Mouse (Mus musculus) lung, postnatal 25 days (tissue): ENCODE measurements around the gene Grin1.

Experiments
- DNase-seq: peaks from one replicate; pipeline ENCODE4 v3.0.0; 2022; ENCODE audit warnings: low spot score

Gene Grin1

DNA sequence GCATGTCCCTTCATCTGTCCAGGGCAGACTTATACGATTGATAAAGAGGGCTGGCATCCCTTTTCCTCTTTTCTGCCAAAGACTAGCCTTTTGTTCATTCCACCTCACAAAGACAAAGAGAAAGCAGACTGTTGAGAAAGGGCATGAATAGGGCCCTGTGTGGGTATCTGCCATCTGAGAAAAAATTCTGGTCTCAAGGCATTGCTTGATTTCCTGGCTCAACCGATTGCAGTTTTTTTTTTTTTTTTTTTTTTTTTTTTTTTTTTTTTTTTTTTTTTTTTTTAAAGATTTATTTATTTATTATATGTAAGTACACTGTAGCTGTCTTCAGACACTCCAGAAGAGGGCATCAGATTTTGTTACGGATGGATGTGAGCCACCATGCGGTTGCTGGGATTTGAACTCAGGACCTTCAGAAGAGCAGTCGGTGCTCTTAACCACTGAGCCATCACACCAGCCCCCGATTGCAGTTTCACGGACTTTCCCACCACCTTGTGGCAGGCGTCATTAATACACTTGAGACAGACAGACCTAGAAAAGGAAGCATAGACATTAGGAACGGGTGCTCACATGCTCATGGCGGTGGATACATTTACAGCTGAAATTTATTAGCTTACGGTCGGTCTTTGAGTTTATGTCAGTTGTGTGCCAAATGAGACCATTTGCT is 62.4 kb downstream of the Grin1 start:
- peak; percentile 61 for DNase-seq

DNA sequence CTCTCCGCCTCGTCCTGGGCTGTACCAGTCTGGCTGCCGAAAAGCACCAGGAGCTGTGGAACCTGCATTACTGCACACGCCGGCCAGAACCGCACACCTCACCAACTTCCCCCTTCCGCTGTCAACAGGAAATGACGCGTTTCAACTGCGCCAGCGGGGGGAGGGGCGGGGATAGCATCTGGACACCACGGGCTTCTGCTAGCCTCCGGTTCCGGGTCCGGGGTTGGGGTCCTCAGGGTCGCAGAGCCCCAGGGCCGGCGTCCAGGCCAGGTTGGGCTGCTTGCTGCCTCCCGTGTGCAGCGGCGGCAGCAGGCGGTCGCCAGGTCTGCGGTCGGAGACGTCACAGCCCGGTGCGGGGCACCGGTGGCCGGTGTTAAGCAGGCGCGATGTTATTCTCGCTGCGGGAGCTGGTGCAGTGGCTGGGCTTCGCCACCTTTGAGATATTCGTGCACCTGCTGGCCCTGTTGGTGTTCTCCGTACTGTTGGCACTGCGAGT is 63.7 kb downstream of the Grin1 start, which contains the start of gene Tmem203:
Gene Tmem203 (plus strand): TSS at position 156 of the 496 bp plus-strand sequence.
- DNase-seq: peak; percentile 89

DNA sequence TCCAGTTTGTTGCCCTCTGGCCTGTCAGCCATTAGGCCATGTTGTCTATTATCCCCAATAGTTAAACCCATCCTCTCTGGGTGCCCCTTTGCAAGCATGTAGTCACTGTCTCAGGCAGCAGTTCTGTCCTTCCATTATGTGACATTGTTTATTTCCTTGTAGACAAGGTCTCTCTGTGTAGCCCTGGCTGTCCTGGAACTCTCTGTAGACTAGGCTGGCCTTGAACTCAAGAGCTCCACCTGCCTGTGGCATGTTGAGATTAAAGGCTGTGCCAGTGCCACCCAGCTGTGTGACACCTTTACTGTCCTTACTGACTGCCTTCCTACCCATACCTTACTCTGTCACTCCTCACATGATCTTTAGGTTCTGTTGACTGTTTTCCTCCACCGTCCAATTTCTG is 66.7 kb downstream of the Grin1 start:
- DNase-seq: no peak

DNA sequence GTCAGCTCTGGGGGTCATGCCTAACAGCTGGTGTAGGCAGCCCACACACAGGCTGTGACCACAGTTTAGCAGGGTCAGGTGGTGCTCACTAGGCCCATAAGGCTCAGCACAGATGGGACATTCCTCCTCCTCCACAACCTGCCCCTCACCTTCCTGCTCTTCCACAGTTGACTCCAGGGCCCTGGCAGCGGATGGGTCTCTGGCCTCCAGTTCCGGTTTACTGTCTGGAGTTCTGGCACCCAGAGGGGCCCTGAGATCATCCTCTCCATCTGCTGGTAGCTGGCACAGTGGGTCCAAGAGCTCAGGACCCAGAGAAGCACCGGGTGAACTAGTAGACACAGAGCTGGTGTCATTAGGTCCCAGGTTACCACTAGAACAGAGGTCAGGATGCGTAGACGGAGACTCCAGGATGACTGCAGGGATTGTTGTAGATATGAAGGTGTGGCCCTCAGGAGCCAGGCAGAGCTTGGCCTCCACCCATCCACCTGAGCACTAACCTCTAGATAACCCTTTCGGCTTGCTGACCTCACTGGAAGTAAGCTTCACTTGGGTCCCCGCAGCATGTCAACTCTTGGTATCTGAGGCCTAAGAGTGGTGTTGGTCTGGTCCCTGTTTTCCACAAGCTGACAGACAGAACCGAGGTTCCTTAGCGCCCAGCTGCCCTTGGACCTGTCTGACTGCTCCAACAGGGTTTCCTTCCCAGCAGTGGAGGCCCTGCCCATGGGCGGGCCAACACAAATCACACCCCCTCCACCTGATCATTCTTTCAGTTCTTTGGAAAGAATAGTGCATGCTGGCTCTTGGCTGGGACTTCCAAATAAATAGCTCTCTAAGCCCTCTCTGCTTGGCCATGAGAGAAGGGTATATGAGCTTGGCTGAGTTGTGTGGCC is 72.6 kb downstream of the Grin1 start, which contains the start of gene AL732309.1:
Gene AL732309.1 (minus strand): TSS at position 681 of the 890 bp plus-strand sequence.
- DNase-seq: peak; percentile 46

DNA sequence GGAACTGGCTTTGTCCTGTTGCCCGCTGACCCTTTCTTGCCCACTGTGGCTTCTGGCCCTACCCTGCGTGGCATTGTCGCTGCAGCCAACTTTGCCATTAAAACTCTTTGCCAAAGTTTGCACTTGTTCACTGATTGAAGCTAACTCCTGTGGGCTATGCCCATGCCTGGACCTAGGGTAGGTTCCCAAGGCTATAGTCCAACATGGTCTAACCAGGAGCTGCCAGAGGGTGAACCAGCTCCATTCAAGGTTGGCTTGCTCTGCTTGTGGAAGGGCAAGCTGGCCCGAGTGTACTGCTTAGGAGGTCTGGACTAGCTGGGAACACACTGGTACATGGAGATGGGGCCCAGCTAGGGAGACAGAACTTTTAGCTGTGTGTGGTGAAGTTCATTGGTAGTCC is 74.8 kb downstream of the Grin1 start:
- DNase-seq: no peak

DNA sequence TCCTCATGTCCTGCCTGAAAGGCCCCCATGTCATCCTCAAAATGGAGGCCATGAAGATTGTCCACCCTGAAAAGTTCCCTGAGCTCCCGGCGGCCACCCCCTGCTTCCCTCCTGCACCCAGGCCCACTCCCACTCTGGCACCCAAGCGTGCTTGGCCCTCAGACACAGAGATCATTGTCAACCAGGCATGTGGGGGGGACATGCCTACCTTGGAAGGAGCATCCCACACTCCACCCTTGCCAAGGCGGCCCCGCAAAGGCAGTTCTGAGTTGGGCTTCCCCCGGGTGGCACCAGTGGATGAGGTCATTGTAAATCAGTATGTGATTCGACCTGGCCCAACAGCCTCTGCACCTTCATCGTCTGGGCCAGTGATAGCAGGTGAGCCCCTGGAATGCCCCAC is 75.6 kb downstream of the Grin1 start:
- no peak for DNase-seq

DNA sequence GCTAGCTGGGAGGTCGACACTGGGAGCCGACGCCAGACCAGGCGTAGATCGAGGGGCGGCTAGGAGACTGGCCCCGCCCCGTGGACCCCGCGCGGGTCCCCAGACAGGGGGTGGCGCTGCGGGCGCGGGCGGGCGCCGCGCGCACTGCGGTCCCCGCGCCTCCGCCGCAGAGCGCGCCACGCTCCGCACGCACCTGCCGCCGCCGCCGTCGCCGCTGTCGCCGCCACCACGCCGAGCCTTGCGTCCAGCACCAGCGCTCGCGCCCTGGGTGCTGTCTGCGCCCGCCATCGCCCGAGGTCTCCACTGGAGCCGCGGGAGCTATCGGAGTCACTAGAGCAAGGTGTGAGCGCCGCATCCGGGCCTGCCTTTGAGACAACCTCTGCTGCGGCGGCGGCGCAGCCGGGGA is 76.9 kb downstream of the Grin1 start, which contains the start of the genes Rnf208 and Cysrt1:
Gene Rnf208 (plus strand): TSS at position 155 of the 406 bp plus-strand sequence.
Gene Cysrt1 (minus strand): TSS at position 352 of the 406 bp plus-strand sequence.
- DNase-seq: no peak

DNA sequence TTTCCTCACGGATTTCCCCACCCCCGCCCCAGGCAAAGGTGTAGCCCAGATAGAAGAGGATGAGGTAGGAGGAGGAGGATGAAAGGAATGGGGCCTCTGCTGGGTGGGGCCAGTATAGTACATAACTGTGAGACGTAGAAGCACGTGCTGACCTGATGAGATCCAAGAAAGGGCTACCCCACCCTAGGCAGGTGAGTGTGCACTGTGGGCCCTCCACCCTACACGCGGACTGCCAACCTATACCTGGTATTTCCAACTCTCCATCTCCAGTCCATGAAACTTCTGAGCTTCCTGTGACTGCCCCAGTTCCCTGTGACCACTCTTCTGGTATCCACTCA is 77.6 kb downstream of the Grin1 start:
- no peak for DNase-seq
